Mouse (Mus musculus) G1E (cell line): ENCODE measurements at regions not wholly inside any gene's neighbourhood (a gene's known extent, or its start where the extent isn't known, plus 50 kb on each side); places are given as distances from the start of the nearest gene placed in this dataset.
"Not testable (repeated sequence)": the region's sequence is repeated elsewhere in the genome, so short reads cannot be mapped to it uniquely, and the experiment has no call there.

ENCODE experiments used
- ATAC-seq: 2 replicates; pipeline ENCODE4 v1.8.0; 2016; ENCODE audit warnings: mild to moderate bottlenecking; ENCODE audit not compliant: insufficient number of reproducible peaks, poor library complexity, low FRiP score, severe bottlenecking; ENCODE audit errors: extremely low read depth
- DNase-seq: peaks from one replicate; pipeline ENCODE4 v3.0.0; 2012; ENCODE audit warnings: low spot score
- H3K27me3 ChIP-seq: 2 replicates; pipeline ENCODE4 v1.6.1; 2012; ENCODE audit warnings: mild to moderate bottlenecking, low read length, inconsistent platforms; ENCODE audit not compliant: insufficient read depth
- H3K36me3 ChIP-seq: replicated peaks from 2 replicates; pipeline ENCODE3; 2012; ENCODE audit warnings: mild to moderate bottlenecking, inconsistent platforms
- H3K4me1 ChIP-seq: 2 replicates; pipeline ENCODE4 v1.6.1; 2012; ENCODE audit warnings: low read depth, low read length, inconsistent platforms, mixed read lengths; ENCODE audit not compliant: insufficient read depth
- H3K4me3 ChIP-seq: 2 replicates; pipeline ENCODE4 v1.5.1; 2012; ENCODE audit warnings: low read depth, mild to moderate bottlenecking, inconsistent platforms, low read length, moderate library complexity, mixed read lengths
- H3K9me3 ChIP-seq: replicated peaks from 2 replicates; pipeline ENCODE4 v1.6.1; 2012; ENCODE audit warnings: inconsistent platforms
- CTCF ChIP-seq: IDR thresholded peaks from 2 replicates; pipeline ENCODE4 v1.5.1; 2012; ENCODE audit warnings: low read depth, low read length, inconsistent platforms, mixed read lengths
- GATA1 ChIP-seq: IDR thresholded peaks from 2 replicates; pipeline ENCODE4 v1.6.1; 2012; ENCODE audit warnings: borderline replicate concordance, low read length, inconsistent platforms, mixed read lengths
- GATA2 ChIP-seq: IDR thresholded peaks from 2 replicates; pipeline ENCODE4 v1.6.1; 2012; ENCODE audit warnings: low read depth, low read length, inconsistent platforms, borderline replicate concordance
- POLR2AphosphoS5 ChIP-seq: IDR thresholded peaks from 2 replicates; pipeline ENCODE4 v1.6.1; 2012; ENCODE audit warnings: low read depth, low read length, inconsistent platforms; ENCODE audit not compliant: insufficient replicate concordance
- TAL1 ChIP-seq: conservative IDR thresholded peaks from 2 replicates; pipeline ENCODE4 v1.6.1; 2012; ENCODE audit warnings: low read depth, low read length, inconsistent platforms, mixed read lengths

DNA sequence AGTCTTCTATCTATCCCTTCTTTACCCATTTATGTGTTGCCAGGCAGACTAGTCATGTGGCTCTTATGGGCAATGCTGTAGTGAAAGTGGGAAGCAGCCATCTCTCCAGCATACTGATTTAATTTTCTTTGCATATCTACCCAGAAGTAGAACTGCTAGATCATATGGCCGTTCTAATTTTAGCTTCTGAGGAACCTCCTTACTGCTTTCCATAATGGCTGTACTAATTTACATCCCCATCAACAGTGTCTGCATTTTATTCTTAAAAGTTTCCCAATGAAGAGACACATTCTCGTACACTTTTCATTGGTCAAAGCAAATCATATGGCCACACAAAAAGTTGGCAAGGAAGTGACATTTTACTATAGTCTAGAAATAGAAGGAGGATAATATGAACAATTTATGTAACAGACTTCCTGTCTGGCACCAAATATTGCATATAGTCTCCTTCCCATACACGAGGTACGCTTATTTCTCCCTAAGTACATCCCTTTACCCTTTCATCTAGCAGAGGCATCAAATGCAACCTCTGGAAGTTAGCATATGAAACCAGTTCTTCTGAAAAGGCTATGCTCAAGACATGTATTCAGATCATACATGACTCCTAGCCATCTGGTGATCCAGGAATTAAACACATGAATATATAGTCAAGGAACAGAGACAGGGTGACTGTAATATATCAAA, 119.0 kb downstream of the Spata19 start:
- no peak overlapping the region for H3K4me3 ChIP-seq
- H3K9me3 ChIP-seq = no peaks in the 10 kb centered on the region
- DNase-seq = no peak
- no peaks in the 10 kb centered on the region for H3K36me3 ChIP-seq
- no peak for ATAC-seq
- TF ChIP-seq TAL1 (no peak), GATA1 (no peak)
- H3K27me3 ChIP-seq = no peaks in the 10 kb centered on the region
- no peaks in the 10 kb centered on the region for H3K4me1 ChIP-seq

DNA sequence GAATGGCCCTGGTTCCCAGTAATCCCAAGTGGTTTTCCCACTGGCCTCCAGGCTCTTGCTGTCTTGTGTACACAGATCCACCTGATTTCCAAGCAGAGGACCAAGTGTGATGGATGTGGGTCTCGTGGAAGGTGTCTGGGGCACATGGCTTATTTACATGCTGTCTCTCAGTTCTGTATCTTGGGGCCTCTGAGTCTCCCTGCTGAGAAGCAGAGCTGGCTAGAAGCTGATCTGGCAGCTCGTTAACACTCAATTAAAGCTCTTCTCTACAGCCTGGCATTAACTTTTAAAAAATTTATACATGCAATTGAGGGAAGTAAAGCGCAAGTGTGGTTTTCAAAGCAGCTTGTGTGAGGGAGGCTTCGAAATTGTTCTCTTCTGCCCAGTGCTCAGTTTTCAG, 121.4 kb downstream of the Spata19 start:
- H3K27me3 ChIP-seq = no peaks in the 10 kb centered on the region
- ATAC-seq (no peak), DNase-seq (no peak)
- H3K4me1 ChIP-seq = no peaks in the 10 kb centered on the region
- H3K36me3 ChIP-seq = no peaks in the 10 kb centered on the region
- TF ChIP-seq TAL1 (no peak), GATA1 (no peak), CTCF (no peak), GATA2 (no peak), POLR2AphosphoS5 (no peak)
- H3K9me3 ChIP-seq = no peaks in the 10 kb centered on the region
- no peak overlapping the region for H3K4me3 ChIP-seq

DNA sequence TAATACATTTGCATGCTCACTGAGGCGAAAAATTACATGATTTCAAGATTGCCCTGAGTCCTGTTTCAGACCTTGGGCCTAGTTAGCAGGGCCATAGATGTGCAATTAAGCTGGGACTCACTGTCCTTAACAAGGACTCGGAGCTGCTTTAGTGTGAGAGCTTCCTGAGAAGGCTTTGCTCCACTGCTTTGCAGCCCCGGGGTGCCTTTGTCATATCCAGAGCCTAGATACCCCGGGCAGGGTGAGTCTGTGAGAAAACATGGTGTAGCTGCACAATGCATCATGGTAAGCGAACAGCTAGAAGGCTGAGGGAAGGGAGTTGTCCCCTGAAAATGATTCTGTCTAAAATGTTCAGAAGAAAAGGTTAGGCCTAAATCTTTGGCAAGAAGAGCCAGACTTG, 123.1 kb downstream of the Spata19 start:
- no peaks in the 10 kb centered on the region for H3K36me3 ChIP-seq
- no peaks in the 10 kb centered on the region for H3K9me3 ChIP-seq
- DNase-seq (no peak), ATAC-seq (no peak)
- no peaks in the 10 kb centered on the region for H3K4me1 ChIP-seq
- no peaks in the 10 kb centered on the region for H3K27me3 ChIP-seq
- no peak for TF ChIP-seq POLR2AphosphoS5
- no peak overlapping the region for H3K4me3 ChIP-seq

DNA sequence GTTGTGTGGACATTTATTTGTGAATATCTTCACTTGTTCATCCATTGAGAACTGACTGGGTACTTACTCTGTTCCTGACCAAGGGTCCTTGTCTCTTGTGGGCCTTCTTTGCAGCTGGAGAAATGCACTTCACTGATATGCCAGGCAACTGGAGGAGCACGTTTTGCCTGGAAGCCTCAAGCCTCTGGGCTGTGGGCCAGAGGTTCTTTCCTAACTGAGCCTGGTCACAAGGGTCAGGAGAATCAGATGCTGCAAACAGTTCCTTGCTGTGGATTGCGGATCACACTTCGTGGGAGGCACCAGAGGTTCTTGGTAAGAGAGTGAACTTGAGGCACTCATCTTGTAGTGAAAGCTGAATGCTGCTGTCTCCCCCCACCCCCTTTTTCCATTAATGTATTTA, 124.6 kb downstream of the Spata19 start:
- no peaks in the 10 kb centered on the region for H3K4me1 ChIP-seq
- no peaks in the 10 kb centered on the region for H3K9me3 ChIP-seq
- no peak overlapping the region for H3K4me3 ChIP-seq
- H3K27me3 ChIP-seq = no peaks in the 10 kb centered on the region
- TF ChIP-seq GATA1 = no peak
- no peak for TF ChIP-seq TAL1
- TF ChIP-seq GATA2 = no peak
- TF ChIP-seq POLR2AphosphoS5 = no peak
- TF ChIP-seq CTCF = no peak
- ATAC-seq (no peak), DNase-seq (no peak)
- H3K36me3 ChIP-seq = no peaks in the 10 kb centered on the region

DNA sequence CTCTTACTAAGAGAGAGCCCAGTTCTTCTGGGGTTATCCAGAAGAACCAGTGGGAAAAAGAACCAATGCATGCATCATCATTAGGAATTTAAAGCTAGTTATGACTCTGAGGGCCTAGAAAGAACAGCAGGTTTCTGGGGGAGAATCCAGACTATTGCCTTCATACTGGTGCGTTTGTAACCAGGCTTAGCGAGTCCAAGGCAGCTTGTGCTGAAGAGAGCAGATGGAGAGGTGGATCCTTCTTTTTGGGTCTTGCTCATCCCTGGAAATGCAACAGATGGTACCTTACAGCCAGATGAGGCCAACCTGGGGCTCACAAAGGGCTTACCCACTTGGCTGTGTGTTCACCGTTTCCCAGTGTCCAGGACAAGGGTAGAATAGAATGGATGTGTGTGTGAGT, 130.1 kb downstream of the Spata19 start:
- H3K4me3 ChIP-seq = no peak overlapping the region
- TF ChIP-seq GATA2 = no peak
- no peak for TF ChIP-seq CTCF
- TF ChIP-seq GATA1 = no peak
- TF ChIP-seq POLR2AphosphoS5 = no peak
- TF ChIP-seq TAL1 = no peak
- no peak for ATAC-seq
- no peaks in the 10 kb centered on the region for H3K36me3 ChIP-seq
- DNase-seq = no peak
- no peaks in the 10 kb centered on the region for H3K27me3 ChIP-seq
- no peaks in the 10 kb centered on the region for H3K9me3 ChIP-seq
- no peaks in the 10 kb centered on the region for H3K4me1 ChIP-seq

DNA sequence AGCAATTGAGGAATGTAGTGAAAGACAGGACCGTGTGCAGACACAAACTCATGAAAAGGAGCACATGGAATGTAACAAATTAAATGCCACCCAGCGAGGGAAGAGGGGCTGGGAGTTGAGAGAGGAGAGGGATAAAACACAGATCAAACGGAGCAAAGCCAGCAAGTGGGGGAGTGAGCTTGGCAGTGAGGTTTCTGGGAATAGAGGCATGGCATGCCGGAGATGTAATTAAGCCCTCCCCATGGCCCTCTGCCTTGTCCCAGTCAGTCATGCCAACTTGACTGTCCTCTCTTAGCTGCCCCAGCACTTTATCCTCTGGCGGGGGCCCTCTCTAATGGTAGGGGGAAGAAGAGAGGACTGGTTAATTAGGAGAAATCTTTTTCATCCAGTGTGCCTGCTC, 141.9 kb downstream of the Spata19 start:
- H3K27me3 ChIP-seq = no peaks in the 10 kb centered on the region
- ATAC-seq (no peak), DNase-seq (no peak)
- no peaks in the 10 kb centered on the region for H3K4me1 ChIP-seq
- 0 out of 2 replicates have a peak, but pooled peaks cover 2% of the 10 kb centered on the region for H3K9me3 ChIP-seq
- H3K36me3 ChIP-seq = no peaks in the 10 kb centered on the region
- no peak overlapping the region for H3K4me3 ChIP-seq
- TF ChIP-seq GATA1 = no peak
- no peak for TF ChIP-seq GATA2
- no peak for TF ChIP-seq POLR2AphosphoS5
- no peak for TF ChIP-seq TAL1
- TF ChIP-seq CTCF = no peak

DNA sequence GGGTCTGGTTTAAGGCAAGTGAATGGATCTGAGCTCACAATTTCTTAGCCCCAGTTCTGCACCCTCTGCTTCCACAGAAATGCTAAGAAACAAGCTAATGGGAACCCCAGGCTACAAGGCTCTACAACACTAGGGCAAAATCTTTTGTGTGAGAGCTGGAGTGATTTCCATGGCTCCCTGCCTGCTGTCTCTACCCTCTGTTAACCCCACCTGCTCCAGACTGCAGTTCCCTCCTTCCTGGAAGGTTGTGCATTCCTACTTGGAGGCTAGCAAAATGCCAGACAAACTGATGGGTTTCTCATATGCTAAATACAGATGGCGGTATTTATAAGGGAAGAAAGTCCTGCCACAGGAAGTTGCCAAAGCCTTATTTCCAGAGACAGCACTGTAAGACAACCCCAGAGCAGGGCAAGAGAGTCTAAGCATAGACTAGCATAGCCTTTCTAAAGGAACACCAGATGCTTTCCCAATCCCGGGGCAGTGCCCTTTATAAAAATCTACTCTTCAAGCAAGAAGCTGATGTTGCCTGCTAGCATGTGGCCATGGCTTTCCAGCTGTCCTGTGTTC, 145.1 kb downstream of the Spata19 start:
- H3K4me3 ChIP-seq = no peak overlapping the region
- ATAC-seq = no peak
- no peaks in the 10 kb centered on the region for H3K4me1 ChIP-seq
- 0 out of 2 replicates have a peak, but pooled peaks cover 2% of the 10 kb centered on the region for H3K9me3 ChIP-seq
- no peaks in the 10 kb centered on the region for H3K27me3 ChIP-seq
- H3K36me3 ChIP-seq = no peaks in the 10 kb centered on the region
- DNase-seq = no peak
- TF ChIP-seq TAL1 = no peak

DNA sequence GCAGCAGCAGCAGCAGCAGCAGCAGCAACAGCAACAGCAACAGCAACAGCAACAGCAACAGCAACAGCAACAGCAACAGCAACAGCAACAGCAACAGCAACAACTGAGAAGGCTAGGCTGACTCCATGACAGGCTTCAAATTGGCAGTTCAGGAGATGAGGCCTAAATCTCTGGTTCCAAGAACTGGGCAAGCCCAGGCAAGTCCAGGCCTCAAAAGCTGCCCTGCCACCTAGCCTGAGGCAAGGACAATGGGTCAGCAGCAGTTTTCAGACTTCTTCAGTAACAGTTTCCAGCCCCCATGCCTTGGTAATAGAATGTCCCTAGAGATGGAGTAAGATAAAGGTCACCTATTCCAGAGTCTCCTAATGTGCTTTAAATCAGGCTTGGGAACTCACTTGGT, 158.1 kb downstream of the Spata19 start:
- H3K4me1 ChIP-seq = peaks cover 12% of the 10 kb centered on the region; the same call in 1 of the 2 replicates
- H3K36me3 ChIP-seq, ATAC-seq, DNase-seq, H3K27me3 ChIP-seq, H3K4me3 ChIP-seq, H3K9me3 ChIP-seq: not testable (repeated sequence)
